Mouse (Mus musculus) thymus, adult 2 months (tissue): ENCODE measurements around the gene Chst15.

Source experiments
- CTCF ChIP-seq: fragments of 200-500 bp; IDR thresholded peaks from 2 replicates; pipeline ENCODE4 v1.5.1; 2012; ENCODE audit warnings: mild to moderate bottlenecking, control low read depth, low read length, moderate library complexity, borderline replicate concordance; ENCODE audit not compliant: control insufficient read depth, poor library complexity, insufficient read depth; ENCODE audit errors: extremely low read depth
- POLR2A ChIP-seq: fragments of 200-500 bp; IDR thresholded peaks from 2 replicates; pipeline ENCODE4 v1.6.1; 2012; ENCODE audit warnings: mild to moderate bottlenecking, low read length, control low read depth, moderate library complexity; ENCODE audit not compliant: control insufficient read depth, poor library complexity, insufficient read depth; ENCODE audit errors: extremely low read depth

DNA sequence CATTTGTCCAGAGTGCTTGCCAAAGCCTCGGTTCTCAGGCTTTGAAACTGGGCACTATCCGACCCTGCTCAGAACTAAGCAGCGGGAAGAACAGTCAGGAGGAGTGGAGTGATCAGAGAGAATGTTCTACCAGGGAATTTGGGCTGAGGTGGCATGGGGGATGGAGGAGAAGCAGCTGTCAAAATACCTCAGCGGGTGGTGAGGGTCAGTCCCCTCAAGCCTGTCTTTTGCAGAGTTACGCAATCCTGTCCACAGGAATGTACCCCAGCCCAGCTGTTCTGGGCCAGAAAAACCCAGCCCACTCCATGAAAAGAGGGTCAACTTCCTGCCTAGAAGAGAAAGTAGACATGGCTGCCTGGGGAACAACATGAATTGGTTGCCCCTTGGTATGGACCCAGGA is 56.4 kb downstream of the Chst15 start:
- TF ChIP-seq CTCF (no peak), POLR2A (no peak)
